Mouse (Mus musculus) neural tube, embryonic 11.5 days (tissue): ENCODE data around the gene Rassf10. TPM values are rescaled to one million over a fixed set of nuclear protein-coding genes. Genes with fewer than 3 reads are reported as not detected.

ENCODE experiments used
- ATAC-seq: fragments of 200-750 bp; cut with Nextera tagmentation; 2 replicates; pipeline ENCODE4 v1.8.0; 2017; ENCODE audit warnings: moderate number of reproducible peaks, mild to moderate bottlenecking, moderate TSS enrichment, moderate library complexity; ENCODE audit not compliant: insufficient read depth, low FRiP score, low TSS enrichment
- DNase-seq: peaks from one replicate; pipeline ENCODE4 v3.0.0-alpha.2; 2015; ENCODE audit warnings: low spot score
- H3K27ac ChIP-seq: fragments of 300-500 bp; sonication (generic); 2 replicates; pipeline ENCODE4 v1.5.1; 2014; ENCODE audit warnings: low read depth, mild to moderate bottlenecking, low read length
- H3K27me3 ChIP-seq: fragments of 300-500 bp; sonication (generic); 2 replicates; pipeline ENCODE4 v1.6.1; 2014; ENCODE audit warnings: mild to moderate bottlenecking, low read length, mixed read lengths; ENCODE audit not compliant: control insufficient read depth, insufficient read depth
- H3K36me3 ChIP-seq: fragments of 300-500 bp; sonication (generic); 2 replicates; pipeline ENCODE4 v1.6.1; 2014; ENCODE audit warnings: mild to moderate bottlenecking, low read length, moderate library complexity, mixed read lengths; ENCODE audit not compliant: control insufficient read depth, insufficient read depth
- H3K4me1 ChIP-seq: fragments of 300-500 bp; sonication (generic); 2 replicates; pipeline ENCODE4 v1.6.1; 2014; ENCODE audit warnings: low read length, mixed read lengths; ENCODE audit not compliant: control insufficient read depth, insufficient read depth
- H3K4me2 ChIP-seq: fragments of 300-500 bp; sonication (generic); 2 replicates; pipeline ENCODE4 v1.6.1; 2014; ENCODE audit warnings: low read depth, mild to moderate bottlenecking, moderate library complexity
- H3K4me3 ChIP-seq: fragments of 300-500 bp; sonication (generic); 2 replicates; pipeline ENCODE4 v1.5.1; 2014; ENCODE audit warnings: low read depth, low read length
- H3K9ac ChIP-seq: fragments of 300-500 bp; sonication (generic); 2 replicates; pipeline ENCODE4 v1.6.1; 2014; ENCODE audit warnings: mild to moderate bottlenecking, low read length
- H3K9me3 ChIP-seq: fragments of 300-500 bp; sonication (generic); 2 replicates; pipeline ENCODE4 v1.6.1; 2016; ENCODE audit warnings: low read length; ENCODE audit not compliant: control insufficient read depth
- WGBS: fragments of 180-500 bp; shearing (Covaris S2); extraction: QIAGEN DNeasy Blood & Tissue Kit; methylation state at CpG from one replicate; pipeline ENCODE4 v1.1.7; 2014; 5-methylcytosine and 5-hydroxymethylcytosine counted together
- polyA plus RNA-seq: library from polyadenylated mRNA; unstranded; fragments of >200 nt; fragmentation: Nextera tagmentation; extraction: Ambion mirVana; gene quantifications from 2 replicates; pipeline ENCODE4 v1.2.1, GENCODE M21; 2014

The Rassf10 gene
- polyA plus RNA-seq, result 1.3 and 1.9 TPM in 2 replicates

- no peaks in the 10 kb centered on the region for H3K9me3 ChIP-seq
- no peak within 1 kb of the TSS for H3K27ac ChIP-seq
- WGBS, result under 1% methylated on average over 41 of the region's 41 CpGs
- no peaks in the 10 kb centered on the region for H3K36me3 ChIP-seq
- peak; percentile 73 for DNase-seq
- ATAC-seq, result peak; percentile 50; the same call in 1 of the 2 replicates
- peaks cover 43% of the 10 kb centered on the region for H3K27me3 ChIP-seq
- peaks cover 15% of the 10 kb centered on the region for H3K4me1 ChIP-seq
- H3K4me3 ChIP-seq, result peak within 1 kb of the TSS; percentile 41
- peak within 1 kb of the TSS; percentile 66 for H3K4me2 ChIP-seq
- H3K9ac ChIP-seq, result peak within 1 kb of the TSS; percentile 35; the same call in 1 of the 2 replicates
Measured at GRCm38 (mm10) chr7:112953777-112954291, at the start of gene Rassf10. TSS of gene Rassf10 (plus strand) at chr7:112953962.

- Histone ChIP-seq H3K27me3 (no peaks in the 10 kb centered on the region), H3K9ac (no peak overlapping the region), H3K4me2 (no peak overlapping the region), H3K4me3 (no peak overlapping the region), H3K36me3 (no peaks in the 10 kb centered on the region), H3K9me3 (no peaks in the 10 kb centered on the region), H3K27ac (no peak overlapping the region), H3K4me1 (no peaks in the 10 kb centered on the region)
- no peak for DNase-seq
- ATAC-seq, result no peak
- 71% methylated on average over 5 of the region's 5 CpGs for WGBS
Measured at GRCm38 (mm10) chr7:112906848-112907247, 46.9 kb upstream of the Rassf10 start.

- H3K4me3 ChIP-seq, result no peak overlapping the region
- DNase-seq (no peak), ATAC-seq (no peak)
- H3K4me2 ChIP-seq, result no peak overlapping the region
- H3K27ac ChIP-seq, result no peak overlapping the region
- no peaks in the 10 kb centered on the region for H3K36me3 ChIP-seq
- 67% methylated on average over 2 of the region's 2 CpGs for WGBS
- no peaks in the 10 kb centered on the region for H3K4me1 ChIP-seq
- no peaks in the 10 kb centered on the region for H3K9me3 ChIP-seq
- H3K9ac ChIP-seq, result no peak overlapping the region
- H3K27me3 ChIP-seq, result no peaks in the 10 kb centered on the region
Measured at GRCm38 (mm10) chr7:112907468-112907867, 46.3 kb upstream of the Rassf10 start.

GRCm38 (mm10) chr7:112909164-112909563 is 44.6 kb upstream of the Rassf10 start:
- WGBS, result 89% methylated on average over 10 of the region's 10 CpGs
- Histone ChIP-seq H3K27me3 (no peaks in the 10 kb centered on the region), H3K4me2 (no peak overlapping the region), H3K4me1 (no peaks in the 10 kb centered on the region), H3K9me3 (no peaks in the 10 kb centered on the region), H3K9ac (no peak overlapping the region), H3K36me3 (no peaks in the 10 kb centered on the region), H3K27ac (no peak overlapping the region), H3K4me3 (no peak overlapping the region)
- no peak for ATAC-seq
- DNase-seq, result no peak

- no peaks in the 10 kb centered on the region for H3K9me3 ChIP-seq
- no peak overlapping the region for H3K4me2 ChIP-seq
- no peak overlapping the region for H3K9ac ChIP-seq
- no peak for DNase-seq
- H3K4me3 ChIP-seq, result no peak overlapping the region
- no peaks in the 10 kb centered on the region; the same call in 1 of the 2 replicates for H3K4me1 ChIP-seq
- H3K36me3 ChIP-seq, result no peaks in the 10 kb centered on the region
- ATAC-seq, result no peak
- H3K27me3 ChIP-seq, result no peaks in the 10 kb centered on the region
- no peak overlapping the region for H3K27ac ChIP-seq
- WGBS, result 88% methylated on average over 3 of the region's 3 CpGs
Measured at GRCm38 (mm10) chr7:112912969-112913368, 40.8 kb upstream of the Rassf10 start.

GRCm38 (mm10) chr7:112915571-112915970 is 38.2 kb upstream of the Rassf10 start:
- H3K27me3 ChIP-seq, result no peaks in the 10 kb centered on the region
- DNase-seq, result no peak
- no peak overlapping the region for H3K4me2 ChIP-seq
- ATAC-seq, result no peak
- no peak overlapping the region for H3K4me3 ChIP-seq
- no peaks in the 10 kb centered on the region for H3K9me3 ChIP-seq
- H3K27ac ChIP-seq, result no peak overlapping the region
- WGBS, result 88% methylated on average over 4 of the region's 4 CpGs
- no peak overlapping the region for H3K9ac ChIP-seq
- no peaks in the 10 kb centered on the region for H3K36me3 ChIP-seq
- H3K4me1 ChIP-seq, result peaks cover 5% of the 10 kb centered on the region; the same call in 1 of the 2 replicates

- H3K27ac ChIP-seq, result no peak overlapping the region
- no peaks in the 10 kb centered on the region for H3K27me3 ChIP-seq
- no peak overlapping the region for H3K4me3 ChIP-seq
- DNase-seq (no peak), ATAC-seq (no peak)
- no peaks in the 10 kb centered on the region for H3K36me3 ChIP-seq
- H3K9ac ChIP-seq, result no peak overlapping the region
- H3K9me3 ChIP-seq, result no peaks in the 10 kb centered on the region
- WGBS, result 45% methylated on average over 10 of the region's 10 CpGs
- no peak overlapping the region for H3K4me2 ChIP-seq
- peaks cover 5% of the 10 kb centered on the region; the same call in 1 of the 2 replicates for H3K4me1 ChIP-seq
Measured at GRCm38 (mm10) chr7:112917613-112918278, 36.0 kb upstream of the Rassf10 start.

- WGBS, result 65% methylated on average over 22 of the region's 22 CpGs
- peaks cover 5% of the 10 kb centered on the region; the same call in 1 of the 2 replicates for H3K4me1 ChIP-seq
- peak overlapping the region; percentile 32 for H3K9ac ChIP-seq
- H3K4me2 ChIP-seq, result no peak overlapping the region
- DNase-seq, result no peak
- H3K27ac ChIP-seq, result no peak overlapping the region
- H3K27me3 ChIP-seq, result no peaks in the 10 kb centered on the region
- no peaks in the 10 kb centered on the region for H3K9me3 ChIP-seq
- ATAC-seq, result no peak
- no peaks in the 10 kb centered on the region for H3K36me3 ChIP-seq
- H3K4me3 ChIP-seq, result no peak overlapping the region
Measured at GRCm38 (mm10) chr7:112918279-112918991, 35.3 kb upstream of the Rassf10 start.
